Mouse (Mus musculus) CH12.LX (cell line): ENCODE measurements around the gene Evi5. TPM values are rescaled to one million over a fixed set of nuclear protein-coding genes. Genes with fewer than 3 reads are reported as not detected.

ENCODE experiments used
- DNase-seq: peaks from one replicate; pipeline ENCODE4 v3.0.0-alpha.2; 2013; ENCODE audit errors: extremely low read depth
- H3K27ac ChIP-seq: 2 replicates; pipeline ENCODE4 v1.5.1; 2012; ENCODE audit warnings: low read depth, mild to moderate bottlenecking, control low read depth, moderate library complexity; ENCODE audit not compliant: insufficient read depth
- H3K27me3 ChIP-seq: replicated peaks from 2 replicates; pipeline ENCODE3; 2012; ENCODE audit warnings: inconsistent platforms
- H3K36me3 ChIP-seq, 2 experiments: replicated peaks in 1 of 2; 2 replicates each; pipeline versions ENCODE3 to v1.6.1; 2012; ENCODE audit warnings: inconsistent platforms in 1 of 2, low read length in 1 of 2, mild to moderate bottlenecking in 1 of 2, mixed read lengths in 1 of 2, moderate library complexity in 1 of 2; ENCODE audit not compliant: control insufficient read depth in 1 of 2, insufficient read depth in 1 of 2
- H3K4me1 ChIP-seq, 2 experiments: 2 replicates each; pipeline ENCODE4 v1.6.1; 2012; ENCODE audit warnings: inconsistent platforms in 1 of 2, moderate library complexity in 1 of 2; ENCODE audit not compliant: insufficient read depth in 2 of 2, control insufficient read depth in 1 of 2
- H3K4me2 ChIP-seq: 2 replicates; pipeline ENCODE4 v1.6.1; 2012; ENCODE audit warnings: low read depth, mild to moderate bottlenecking, control low read depth; ENCODE audit not compliant: poor library complexity, insufficient read depth, severe bottlenecking
- H3K4me3 ChIP-seq, 3 experiments: fragments of 150-350 bp in 1 of 3; sonication (generic) in 1 of 3; replicated peaks in 1 of 3; 2 replicates each; pipeline versions ENCODE3 to v1.5.1; 2011 to 2012; ENCODE audit warnings: low read depth in 2 of 3, low read length in 2 of 3, mild to moderate bottlenecking in 2 of 3, moderate library complexity in 2 of 3, control low read depth in 1 of 3, improper control_type of control experiment in 1 of 3, inconsistent platforms in 1 of 3, mixed read lengths in 1 of 3; ENCODE audit not compliant: poor library complexity in 1 of 3
- H3K79me2 ChIP-seq: replicated peaks from 2 replicates; pipeline ENCODE4 v1.6.1; 2012; ENCODE audit warnings: mild to moderate bottlenecking, moderate library complexity; ENCODE audit not compliant: control insufficient read depth, poor library complexity, insufficient read depth, severe bottlenecking; ENCODE audit errors: extremely low read depth
- H3K9ac ChIP-seq: 2 replicates; pipeline ENCODE4 v1.6.1; 2012; ENCODE audit warnings: low read depth, mild to moderate bottlenecking, control low read depth, moderate library complexity; ENCODE audit not compliant: insufficient read depth
- H3K9me3 ChIP-seq: replicated peaks from 2 replicates; pipeline ENCODE3; 2012; ENCODE audit warnings: low read length, inconsistent platforms, mixed read lengths
- CHD1 ChIP-seq: IDR thresholded peaks from 2 replicates; pipeline ENCODE4 v1.6.1; 2012; ENCODE audit warnings: low read depth, low read length, improper control_type of control experiment, inconsistent platforms
- CTCF ChIP-seq, 2 experiments: IDR thresholded peaks in 1 of 2; conservative IDR thresholded peaks in 1 of 2; 2 replicates each; pipeline ENCODE4 v1.5.1; 2011 to 2012; ENCODE audit warnings: low read depth in 2 of 2, low read length in 2 of 2, improper control_type of control experiment in 1 of 2, inconsistent platforms in 1 of 2, mild to moderate bottlenecking in 1 of 2, moderate library complexity in 1 of 2
- ELF1 ChIP-seq: IDR thresholded peaks from 2 replicates; pipeline ENCODE4 v1.6.1; 2014; ENCODE audit warnings: low read depth, mild to moderate bottlenecking, inconsistent platforms, low read length, improper control_type of control experiment
- EP300 ChIP-seq: IDR thresholded peaks from 2 replicates; pipeline ENCODE4 v1.6.1; 2011; ENCODE audit warnings: low read length, improper control_type of control experiment
- ETS1 ChIP-seq: conservative IDR thresholded peaks from 2 replicates; pipeline ENCODE4 v1.6.1; 2012; ENCODE audit warnings: low read depth, mild to moderate bottlenecking, inconsistent platforms, low read length, improper control_type of control experiment, moderate library complexity
- GABPA ChIP-seq: IDR thresholded peaks from 2 replicates; pipeline ENCODE4 v1.6.1; 2012; ENCODE audit warnings: low read depth, low read length, improper control_type of control experiment, inconsistent platforms; ENCODE audit not compliant: insufficient replicate concordance
- HCFC1 ChIP-seq: IDR thresholded peaks from 2 replicates; pipeline ENCODE4 v1.6.1; 2012; ENCODE audit warnings: low read depth, mild to moderate bottlenecking, inconsistent platforms, low read length, improper control_type of control experiment
- IRF4 ChIP-seq: IDR thresholded peaks from 2 replicates; pipeline ENCODE4 v1.6.1; 2014; ENCODE audit warnings: low read depth, mild to moderate bottlenecking, inconsistent platforms, low read length, improper control_type of control experiment
- JUND ChIP-seq: conservative IDR thresholded peaks from 2 replicates; pipeline ENCODE4 v1.6.1; 2011; ENCODE audit warnings: low read depth, low read length, improper control_type of control experiment
- KAT2A ChIP-seq: IDR thresholded peaks from 2 replicates; pipeline ENCODE4 v1.6.1; 2012; ENCODE audit warnings: low read length, improper control_type of control experiment, inconsistent platforms; ENCODE audit not compliant: insufficient replicate concordance
- MXI1 ChIP-seq: IDR thresholded peaks from 2 replicates; pipeline ENCODE4 v1.6.1; 2011; ENCODE audit warnings: mild to moderate bottlenecking, low read depth, low read length, improper control_type of control experiment
- MYC ChIP-seq: IDR thresholded peaks from 2 replicates; pipeline ENCODE4 v1.6.1; 2011; ENCODE audit warnings: low read depth, mild to moderate bottlenecking, improper control_type of control experiment, low read length
- POLR2AphosphoS2 ChIP-seq: IDR thresholded peaks from 2 replicates; pipeline ENCODE4 v1.6.1; 2011; ENCODE audit warnings: low read depth, low read length, improper control_type of control experiment
- RAD21 ChIP-seq: IDR thresholded peaks from 2 replicates; pipeline ENCODE4 v1.6.1; 2011; ENCODE audit warnings: low read depth, mild to moderate bottlenecking, low read length, improper control_type of control experiment, moderate library complexity
- RCOR1 ChIP-seq: conservative IDR thresholded peaks from 2 replicates; pipeline ENCODE4 v1.6.1; 2012; ENCODE audit warnings: low read depth, mild to moderate bottlenecking, inconsistent platforms, low read length, improper control_type of control experiment
- TBP ChIP-seq: conservative IDR thresholded peaks from 2 replicates; pipeline ENCODE4 v1.6.1; 2011; ENCODE audit warnings: low read depth, low read length, improper control_type of control experiment
- UBTF ChIP-seq: IDR thresholded peaks from 2 replicates; pipeline ENCODE4 v1.6.1; 2012; ENCODE audit warnings: low read depth, mild to moderate bottlenecking, inconsistent platforms, low read length, improper control_type of control experiment, moderate library complexity
- USF2 ChIP-seq: conservative IDR thresholded peaks from 2 replicates; pipeline ENCODE4 v1.6.1; 2011; ENCODE audit warnings: low read depth, low read length, improper control_type of control experiment
- ZC3H11A ChIP-seq: IDR thresholded peaks from 2 replicates; pipeline ENCODE4 v1.6.1; 2012; ENCODE audit warnings: low read depth, mild to moderate bottlenecking, inconsistent platforms, low read length, improper control_type of control experiment
- ZKSCAN1 ChIP-seq: IDR thresholded peaks from 2 replicates; pipeline ENCODE4 v1.6.1; 2012; ENCODE audit warnings: low read depth, inconsistent platforms, low read length, improper control_type of control experiment, borderline replicate concordance
- ZNF384 ChIP-seq: IDR thresholded peaks from 2 replicates; pipeline ENCODE4 v1.6.1; 2012; ENCODE audit warnings: low read depth, low read length, improper control_type of control experiment, inconsistent platforms
- dilution Hi-C: fragments of 300-500 bp; cut with MboI; formaldehyde crosslinking; loops from 2 replicates; pipeline ENCODE4 v1.14.3; 2020; ENCODE audit warnings: low sequenced_read_pairs; ENCODE audit not compliant: extremely low pct_unique_long_range_greater_than_20kb, extremely low pct_ligation_motif_present
- in situ Hi-C: fragments of 300-500 bp; cut with MboI; formaldehyde crosslinking; loops from 3 replicates; pipeline ENCODE4 v1.14.3; 2019; ENCODE audit warnings: low sequenced_read_pairs, low pct_ligation_motif_present, low pct_unique_long_range_greater_than_20kb, mixed read lengths
- polyA plus RNA-seq: library from polyadenylated mRNA; unstranded; fragments of >175 nt; gene quantifications from 2 replicates; pipeline ENCODE4 v1.2.1, GENCODE M21; 2012; ENCODE audit warnings: low read depth; ENCODE audit not compliant: insufficient read length
- total RNA-seq, 2 experiments: library from RNA; depleted of rRNA; stranded (reverse); fragments of 300-350 nt in 1 of 2; fragments of >200 nt in 1 of 2; gene quantifications; 2 replicates each; pipeline ENCODE4 v1.2.3; 2012 to 2014

The Evi5 gene
- total and polyA plus RNA-seq, 3 experiments = 3.2 to 6.3 (median 3.8) TPM

GRCm38 (mm10) chr5:107720991-107721637, 153.8 kb downstream of the Evi5 start:
- TF ChIP-seq CTCF (conservative IDR thresholded peaks at IDR 0.05 in 1 of 2, IDR thresholded peaks at IDR 0.05 in 1 of 2; ENCODE audit: low read depth in 2 of 2, low read length in 2 of 2) = no peak
- TF ChIP-seq ZC3H11A = no peak
- no peak for TF ChIP-seq RAD21
- no peak for TF ChIP-seq MYC
- no peak for TF ChIP-seq POLR2AphosphoS2
- no peak for TF ChIP-seq ELF1
- TF ChIP-seq RCOR1 = no peak
- TF ChIP-seq IRF4 = no peak
- no peak for TF ChIP-seq ZKSCAN1
- TF ChIP-seq, all 38 proteins: peak for 0
- DNase-seq = no peak
- H3K9ac ChIP-seq = no peak overlapping the region
- H3K4me2 ChIP-seq = no peak overlapping the region
- no peaks in the 10 kb centered on the region for H3K27me3 ChIP-seq
- peaks cover 42% of the 10 kb centered on the region for H3K9me3 ChIP-seq
- H3K36me3 ChIP-seq = peaks cover 7 to 33% of the 10 kb centered on the region in 2 experiments
- no peaks in the 10 kb centered on the region for H3K79me2 ChIP-seq
- H3K4me1 ChIP-seq = peaks cover 7 to 34% of the 10 kb centered on the region in 2 experiments
- in situ Hi-C loops = no loop called here
- dilution Hi-C loops = no loop called here
- no peak overlapping the region for H3K4me3 ChIP-seq
- no peak overlapping the region for H3K27ac ChIP-seq

- no peak overlapping the region for H3K4me2 ChIP-seq
- dilution Hi-C loops = no loop called here
Measured at GRCm38 (mm10) chr5:107720511-107720910, 154.4 kb downstream of the Evi5 start.

GRCm38 (mm10) chr5:107719786-107720185, 155.1 kb downstream of the Evi5 start:
- no peak for TF ChIP-seq UBTF
- no peak for TF ChIP-seq ELF1
- no peak for TF ChIP-seq ETS1
- no peak for TF ChIP-seq RCOR1
- TF ChIP-seq ZKSCAN1 = no peak
- TF ChIP-seq MXI1 = no peak
- TF ChIP-seq CHD1 = no peak
- no peak for TF ChIP-seq RAD21
- TF ChIP-seq KAT2A = no peak
- no peak for TF ChIP-seq TBP
- H3K27ac ChIP-seq = no peak overlapping the region
- H3K79me2 ChIP-seq = no peaks in the 10 kb centered on the region
- H3K4me1 ChIP-seq = peaks cover 7 to 26% of the 10 kb centered on the region in 2 experiments
- in situ Hi-C loops = no loop called here
- H3K4me2 ChIP-seq = no peak overlapping the region
- no peaks in the 10 kb centered on the region for H3K27me3 ChIP-seq
- no peak for DNase-seq
- no peak overlapping the region for H3K9ac ChIP-seq
- dilution Hi-C loops = no loop called here
- H3K4me3 ChIP-seq = no peak overlapping the region
- H3K36me3 ChIP-seq = peaks cover 7 to 33% of the 10 kb centered on the region in 2 experiments
- peaks cover 40% of the 10 kb centered on the region for H3K9me3 ChIP-seq

More at GRCm38 (mm10) chr5:107720511-107720910, 154.4 kb downstream of the Evi5 start:
- TF ChIP-seq EP300 (no peak), ZKSCAN1 (no peak), JUND (no peak), USF2 (no peak), ZNF384 (no peak), GABPA (no peak), HCFC1 (no peak)
- H3K27ac ChIP-seq = no peak overlapping the region
- H3K36me3 ChIP-seq = peaks cover 7 to 33% of the 10 kb centered on the region in 2 experiments
- H3K9me3 ChIP-seq = peaks cover 42% of the 10 kb centered on the region
- H3K4me1 ChIP-seq = peaks cover 7 to 33% of the 10 kb centered on the region in 2 experiments
- H3K79me2 ChIP-seq = no peaks in the 10 kb centered on the region
- DNase-seq = no peak
- H3K27me3 ChIP-seq = no peaks in the 10 kb centered on the region
- no peak overlapping the region for H3K9ac ChIP-seq
- in situ Hi-C loops = no loop called here
- no peak overlapping the region for H3K4me3 ChIP-seq
